Mouse (Mus musculus) adrenal gland, postnatal 10 days (tissue): ENCODE results near the gene Rabl3. TPM values are rescaled to one million over a fixed set of nuclear protein-coding genes. Genes with fewer than 3 reads are reported as not detected.

ENCODE experiments used
- DNase-seq: peaks from one replicate; pipeline ENCODE4 v3.0.0; 2021; ENCODE audit warnings: mixed read lengths
- long read RNA-seq, 2 experiments: library from polyadenylated mRNA; stranded (forward); transcript quantifications; one replicate each; pipeline ENCODE4 v2.0.0; 2021
- total RNA-seq, 2 experiments: library from RNA; stranded (reverse); gene quantifications; 2 replicates each; pipeline ENCODE4 v1.2.3; 2021

Rabl3 gene
- 10 to 100 TPM; 11.1 to 13.1 TPM for total RNA-seq
- long read RNA-seq, experiment 1, transcript Rabl3-201 (8 exons, 2,031 nt): major isoform, 10 of 12 reads
- long read RNA-seq, experiment 1, partial matches to known transcripts: 1 of 12 reads
- long read RNA-seq, experiment 1, other reads (novel, unspliced or antisense): 1 of 12 reads
- long read RNA-seq, experiment 2, partial matches to known transcripts: 0 of 4 reads
- long read RNA-seq, experiment 2, other reads (novel, unspliced or antisense): 1 of 4 reads

GRCm38 (mm10) chr16:37539611-37540580 is at the start of gene Rabl3, which contains the start of gene Gtf2e1:
TSS of gene Rabl3 (plus strand) at chr16:37539885.
TSS of gene Gtf2e1 (minus strand) at chr16:37539789.
- DNase-seq: peak; percentile 97

- no peak for DNase-seq
Measured at GRCm38 (mm10) chr16:37495017-37495416, 44.7 kb upstream of the Rabl3 start.

GRCm38 (mm10) chr16:37498581-37498980 is 41.1 kb upstream of the Rabl3 start:
- DNase-seq: peak; percentile 12

- DNase-seq: no peak
Measured at GRCm38 (mm10) chr16:37504517-37504916, 35.2 kb upstream of the Rabl3 start.

GRCm38 (mm10) chr16:37506751-37507150 is 32.9 kb upstream of the Rabl3 start:
- no peak for DNase-seq

- DNase-seq: no peak
Measured at GRCm38 (mm10) chr16:37511489-37511888, 28.2 kb upstream of the Rabl3 start.

- DNase-seq: no peak
Measured at GRCm38 (mm10) chr16:37514644-37515043, 25.0 kb upstream of the Rabl3 start.

GRCm38 (mm10) chr16:37516376-37516993 is 23.2 kb upstream of the Rabl3 start:
- no peak for DNase-seq

GRCm38 (mm10) chr16:37517596-37518211 is 22.0 kb upstream of the Rabl3 start:
- DNase-seq: no peak

- DNase-seq: no peak
Measured at GRCm38 (mm10) chr16:37518662-37519061, 21.0 kb upstream of the Rabl3 start.

GRCm38 (mm10) chr16:37519721-37520120 is 20.0 kb upstream of the Rabl3 start:
- DNase-seq: no peak

- no peak for DNase-seq
Measured at GRCm38 (mm10) chr16:37520190-37521040, 19.3 kb upstream of the Rabl3 start.

GRCm38 (mm10) chr16:37522100-37522697 is 17.5 kb upstream of the Rabl3 start:
- DNase-seq: no peak

- no peak for DNase-seq
Measured at GRCm38 (mm10) chr16:37525121-37525520, 14.6 kb upstream of the Rabl3 start.

GRCm38 (mm10) chr16:37526688-37527223 is 12.9 kb upstream of the Rabl3 start:
- no peak for DNase-seq

GRCm38 (mm10) chr16:37530170-37530569 is 9.5 kb upstream of the Rabl3 start:
- peak; percentile 19 for DNase-seq

- DNase-seq: no peak
Measured at GRCm38 (mm10) chr16:37532046-37532445, 7.6 kb upstream of the Rabl3 start.

- DNase-seq: no peak
Measured at GRCm38 (mm10) chr16:37533369-37534068, 6.2 kb upstream of the Rabl3 start.

- no peak for DNase-seq
Measured at GRCm38 (mm10) chr16:37539240-37539610, 460 bp upstream of the Rabl3 start.

GRCm38 (mm10) chr16:37540776-37541175 is 1.1 kb downstream of the Rabl3 start:
- DNase-seq: peak; percentile 4
